Mouse (Mus musculus) ovary, postnatal 10 days (tissue): ENCODE results near the gene Ltv1.

Source experiments
- DNase-seq: peaks from one replicate; pipeline ENCODE4 v3.0.0; 2022; ENCODE audit warnings: low spot score

Gene Ltv1

DNA sequence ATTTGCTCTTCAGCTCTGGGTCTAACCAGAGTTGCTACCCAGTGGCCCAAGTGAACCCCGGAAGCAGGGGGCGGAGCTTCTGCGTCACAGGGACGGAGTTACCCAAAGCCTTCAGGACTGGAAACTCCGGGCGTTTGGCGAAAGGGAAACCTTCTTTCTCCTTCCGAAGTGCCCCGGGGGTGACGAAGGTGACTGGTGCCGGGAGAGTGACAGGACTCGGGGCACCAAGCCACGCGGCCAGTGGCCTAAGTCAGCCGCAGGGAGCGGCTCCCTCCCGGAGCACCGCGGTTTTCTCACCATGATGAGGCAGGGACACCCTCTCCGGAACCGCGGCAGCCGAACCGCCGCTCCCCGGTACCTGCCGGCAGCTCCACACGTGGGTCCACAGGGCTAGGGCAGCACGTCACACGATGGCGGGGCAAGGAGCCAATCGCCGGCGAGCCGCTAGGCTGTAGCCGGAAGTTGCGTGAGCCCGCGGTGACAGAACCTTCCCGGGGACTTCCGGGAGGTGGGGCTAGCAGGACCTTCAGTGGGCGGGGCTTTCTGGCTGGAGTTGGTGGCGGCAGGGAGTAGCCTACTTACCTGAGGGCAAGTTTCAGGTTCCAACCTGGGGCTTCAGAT lies at the start of gene Ltv1:
Ltv1 (minus strand) TSS at position 438 of the 621 bp plus-strand sequence.
- DNase-seq = peak; percentile 83

DNA sequence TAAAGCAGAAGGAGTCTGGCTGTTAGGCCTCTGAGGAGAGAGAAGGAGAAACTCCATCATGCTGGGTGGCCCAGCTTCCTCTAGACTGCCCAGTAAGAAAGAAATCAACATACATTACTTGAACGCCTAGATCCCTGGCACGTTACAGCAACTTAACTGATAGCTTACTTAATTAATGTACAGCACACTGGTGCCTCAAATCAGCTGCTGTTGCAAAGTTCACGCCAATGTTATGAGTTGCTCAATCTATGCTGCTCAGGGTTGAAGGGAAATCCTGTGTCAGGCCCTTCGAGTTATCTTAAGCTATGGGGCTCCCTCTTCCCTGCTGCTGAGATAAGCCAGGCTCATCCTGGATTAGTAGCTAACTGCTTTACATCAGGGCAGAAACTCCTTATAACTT lies 47.5 kb upstream of the Ltv1 start:
- DNase-seq = no peak

DNA sequence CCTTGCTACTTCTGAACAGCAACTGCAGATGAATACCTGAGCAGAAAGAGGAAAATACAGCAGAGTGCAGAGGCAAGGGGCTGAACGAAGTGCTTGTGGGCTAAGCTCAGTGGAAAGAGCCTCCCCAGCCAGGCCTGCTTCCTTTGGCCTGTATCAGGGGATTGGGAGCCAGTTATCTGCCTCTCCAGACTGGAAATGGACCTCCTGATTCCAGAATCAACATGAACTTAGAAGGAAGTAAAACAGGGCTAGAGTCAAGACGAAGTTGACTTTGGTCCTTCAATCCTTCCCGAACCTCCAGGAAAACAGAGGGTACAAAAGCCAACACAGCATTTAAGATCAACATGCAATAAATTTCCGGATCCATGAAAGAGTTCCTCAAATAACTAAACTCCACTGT lies 45.2 kb upstream of the Ltv1 start:
- no peak for DNase-seq

DNA sequence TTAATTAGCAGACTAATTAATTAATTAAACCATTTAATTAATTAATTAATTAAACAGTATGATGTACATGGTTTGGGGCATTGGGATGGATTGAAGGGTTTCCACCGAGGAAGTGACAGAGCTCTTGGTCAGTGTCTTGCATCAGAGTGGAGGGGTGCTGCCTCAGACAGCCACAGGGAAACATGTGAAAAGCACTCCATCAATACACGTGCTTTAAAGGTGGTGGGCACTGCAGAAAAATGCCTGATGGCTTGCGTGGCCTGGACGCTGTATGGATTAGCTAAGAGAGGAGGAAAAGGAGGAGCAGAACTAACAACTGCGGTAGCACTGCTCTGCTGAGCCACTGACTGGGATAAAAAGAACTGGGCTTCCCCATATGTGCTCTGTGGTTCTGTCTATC lies 43.9 kb upstream of the Ltv1 start:
- no peak for DNase-seq

DNA sequence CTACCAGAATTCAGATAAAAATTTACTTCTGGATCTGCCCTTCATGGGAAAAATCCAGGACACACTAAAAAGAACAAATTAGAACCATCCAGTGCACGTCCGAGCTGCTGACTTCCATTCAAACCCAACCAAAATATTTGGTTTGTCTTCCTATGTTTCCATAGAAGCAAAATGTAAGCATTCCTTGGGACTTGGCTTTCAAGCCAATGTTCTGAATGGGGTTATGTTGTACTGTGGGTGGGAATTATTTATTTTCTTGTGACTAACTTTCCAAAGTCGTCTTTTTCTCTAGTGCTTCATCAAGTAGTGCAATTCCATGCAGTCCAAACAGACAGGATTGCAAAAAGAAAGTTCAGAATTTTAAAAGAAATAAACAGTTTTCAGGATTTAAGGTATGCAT lies 41.5 kb upstream of the Ltv1 start:
- DNase-seq = no peak

DNA sequence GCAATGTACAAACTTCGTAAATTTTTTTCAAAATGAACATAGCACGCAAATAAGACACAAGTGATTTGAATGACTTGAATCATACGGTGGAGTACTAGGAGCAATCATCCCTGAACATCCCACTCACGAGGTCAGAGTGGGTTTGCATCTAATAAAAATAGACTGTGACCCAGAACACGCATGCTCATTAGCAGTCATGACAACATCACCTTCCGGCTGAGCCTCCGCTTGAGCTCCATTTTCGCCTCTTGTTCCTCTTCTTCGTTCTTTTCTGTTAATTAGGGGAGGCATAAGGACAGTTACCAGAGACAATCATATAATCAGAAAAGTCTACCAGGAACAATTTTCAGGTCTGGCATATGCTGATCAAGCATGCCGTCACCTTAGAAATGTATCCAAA lies 41.0 kb upstream of the Ltv1 start:
- no peak for DNase-seq

DNA sequence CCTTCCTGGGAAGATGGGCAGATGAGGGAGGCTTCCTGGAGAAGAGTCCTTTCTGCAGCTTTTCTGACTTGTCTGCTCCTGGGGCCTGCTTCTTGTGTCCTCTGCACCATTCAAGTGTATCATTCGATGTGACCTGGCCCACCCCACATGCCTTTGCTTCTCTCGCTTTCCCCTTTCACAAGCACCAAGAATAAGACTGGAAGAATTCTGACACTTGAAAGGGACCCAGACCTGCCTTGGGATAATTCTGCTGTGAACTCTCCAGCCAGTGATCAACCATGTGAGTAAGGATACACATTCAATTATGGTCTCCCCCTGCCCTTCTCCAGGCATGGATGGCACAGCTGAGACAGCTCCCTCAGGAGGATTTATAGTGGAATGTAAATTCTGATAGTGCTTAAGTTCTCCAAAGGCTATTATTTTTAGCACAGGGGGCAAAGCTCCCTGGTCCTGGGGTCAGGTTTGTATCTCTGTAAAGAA lies 40.2 kb upstream of the Ltv1 start:
- no peak for DNase-seq

DNA sequence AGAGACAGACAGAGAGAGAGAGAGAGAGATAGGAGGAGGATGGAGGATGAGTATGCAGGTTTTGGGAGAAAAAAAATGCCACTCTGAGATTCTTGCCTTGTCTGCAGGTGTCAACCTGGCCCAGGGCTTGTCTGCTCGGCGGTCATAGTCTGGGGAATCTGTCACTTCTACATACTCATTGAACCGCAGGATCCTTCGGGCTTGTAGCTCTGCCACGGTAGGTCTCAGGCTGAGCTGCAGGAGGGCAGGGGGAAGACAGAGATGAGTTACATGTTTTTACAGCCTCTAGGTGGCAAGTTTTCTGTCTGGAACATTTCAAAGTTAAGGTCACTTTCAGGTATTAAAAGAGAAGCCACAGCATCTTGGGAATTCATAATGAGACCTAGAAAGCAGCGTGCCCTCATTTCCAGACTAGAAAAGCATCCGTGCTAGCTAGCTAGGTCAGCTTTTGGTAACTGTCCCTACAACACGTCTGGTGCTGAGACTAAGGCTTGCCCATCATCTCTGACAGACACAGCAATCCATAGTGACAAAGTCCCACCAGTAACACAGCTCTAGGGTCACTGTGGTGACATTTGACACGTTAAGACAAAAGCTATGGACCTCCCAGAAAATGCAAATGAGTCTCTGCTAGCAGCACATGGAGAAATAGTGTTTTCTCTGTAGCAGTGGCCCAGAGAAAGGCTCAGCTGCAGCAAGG lies 39.6 kb upstream of the Ltv1 start:
- DNase-seq = no peak

DNA sequence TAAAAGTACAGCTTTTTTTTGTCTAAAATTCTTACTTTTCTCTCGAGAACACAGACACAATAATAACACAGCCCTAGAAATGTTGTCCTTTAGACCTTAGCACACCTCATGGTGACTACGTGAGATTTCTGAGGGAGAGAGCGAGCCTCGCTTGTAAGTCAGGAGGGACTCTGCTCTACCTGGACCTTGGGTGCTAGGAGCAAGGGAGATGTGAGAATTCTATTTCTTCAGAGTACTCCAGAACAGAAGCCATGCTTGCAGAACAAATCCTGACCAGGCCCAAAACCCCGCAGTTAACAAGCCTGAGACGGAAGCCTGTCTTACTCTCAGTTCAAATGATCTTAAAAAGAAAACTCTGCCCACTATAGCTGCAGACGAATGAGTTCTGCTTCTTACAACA lies 37.7 kb upstream of the Ltv1 start:
- no peak for DNase-seq

DNA sequence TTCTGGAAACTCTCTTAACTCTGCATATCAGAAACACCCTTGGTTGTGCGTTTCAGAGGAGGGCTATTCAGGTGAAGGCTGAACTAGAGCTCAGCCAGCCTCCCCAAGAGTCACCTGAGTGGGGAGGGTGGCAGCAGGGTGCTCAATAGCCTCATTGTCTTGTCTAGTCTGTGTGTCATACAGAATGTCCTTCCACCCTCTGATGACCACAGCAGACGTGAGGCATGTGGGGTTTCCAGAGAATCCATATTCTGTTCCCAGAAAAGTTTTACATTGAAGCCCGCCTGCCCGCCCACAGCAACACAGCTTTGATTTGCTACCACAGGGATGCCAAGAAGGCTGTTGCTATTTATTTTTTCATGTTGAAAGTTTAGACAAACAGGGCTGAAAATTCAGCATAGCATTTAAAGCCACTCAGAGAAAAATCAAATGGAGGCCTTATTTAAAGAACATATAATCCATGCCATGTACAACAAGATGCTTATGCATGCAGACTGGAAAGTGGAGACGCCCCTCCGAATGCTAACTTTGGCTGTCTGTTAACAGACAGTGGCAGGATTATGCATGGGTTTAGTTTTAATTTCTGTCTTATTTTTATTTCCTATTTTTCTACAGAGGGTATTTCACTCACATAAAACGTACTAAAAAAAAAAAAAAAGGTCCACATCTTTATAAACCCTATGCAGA lies 32.6 kb upstream of the Ltv1 start:
- no peak for DNase-seq

DNA sequence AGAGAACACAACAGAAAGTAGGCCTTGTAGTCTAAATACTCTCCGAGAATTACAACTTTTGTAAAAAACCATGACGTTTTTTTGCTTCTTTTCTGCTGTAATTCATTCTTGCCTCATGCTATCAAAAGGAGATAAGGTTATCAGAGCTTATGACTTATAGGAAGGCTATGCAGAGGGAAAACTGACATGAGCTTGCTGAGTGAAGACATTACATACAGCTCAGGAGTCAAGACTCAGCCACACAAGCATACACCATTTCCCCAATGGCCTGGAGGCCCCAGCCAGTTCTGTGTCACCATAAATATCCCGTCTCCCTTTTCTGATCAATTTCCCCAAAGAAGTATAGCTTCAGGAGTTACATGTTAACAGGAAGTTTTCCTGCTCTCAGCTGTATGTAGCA lies 29.2 kb upstream of the Ltv1 start:
- DNase-seq = no peak

DNA sequence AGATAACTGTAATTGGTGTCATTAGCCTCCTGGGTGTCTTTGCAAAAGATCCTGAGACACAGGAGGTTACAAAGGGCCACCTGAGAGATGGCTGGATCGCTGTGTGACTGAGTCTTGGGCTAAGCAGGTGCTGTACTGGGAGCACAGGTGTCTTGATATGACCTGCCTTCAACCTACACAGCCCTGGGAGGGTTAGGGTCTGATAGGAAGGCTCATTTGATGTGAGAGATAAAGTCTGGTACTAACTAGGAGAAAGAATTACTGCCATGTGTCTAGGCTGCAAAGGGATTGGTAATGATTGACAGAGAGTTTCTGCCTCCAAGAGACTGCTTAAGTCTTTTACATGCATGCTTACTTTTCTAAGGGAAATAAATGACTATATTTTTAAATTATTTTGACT lies 27.1 kb upstream of the Ltv1 start:
- DNase-seq = no peak

DNA sequence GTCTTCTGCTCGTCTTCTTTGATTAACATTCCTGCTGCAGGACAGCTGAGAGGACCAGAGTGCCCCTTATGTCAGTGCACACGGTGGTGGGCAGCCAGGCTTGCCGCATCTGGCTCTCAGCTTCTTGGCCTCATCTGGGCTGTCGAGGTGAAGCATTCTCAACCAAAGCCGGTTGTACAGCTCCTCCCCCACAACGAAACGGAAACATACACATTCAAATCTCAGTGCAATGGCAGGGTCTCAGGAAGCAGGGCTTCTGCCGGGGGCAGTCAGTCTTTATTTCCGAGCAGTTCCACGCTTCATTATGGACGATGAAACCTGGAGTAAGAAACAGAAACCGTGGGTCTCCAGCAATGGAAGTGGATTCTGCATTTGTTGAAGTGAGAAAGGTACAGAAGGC lies 21.0 kb upstream of the Ltv1 start:
- DNase-seq = no peak

DNA sequence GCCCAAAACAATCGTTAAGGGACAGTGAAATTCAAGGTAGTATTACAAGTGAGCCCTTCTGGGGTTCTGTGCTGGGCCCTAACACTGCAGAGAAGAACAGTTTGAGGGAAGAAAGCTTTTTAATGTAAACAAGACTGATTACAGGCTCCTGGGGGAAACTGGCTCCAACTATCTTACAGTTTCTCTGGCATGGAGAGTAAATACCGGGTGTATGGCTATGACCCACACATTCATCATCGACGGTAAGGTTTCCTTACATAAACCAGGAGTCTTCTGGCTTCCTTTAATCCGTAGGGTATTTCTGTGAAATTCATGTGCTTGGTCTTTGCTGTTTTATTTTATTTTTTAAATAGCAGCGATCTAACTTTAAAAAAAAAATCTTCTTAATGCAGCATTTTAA lies 19.9 kb upstream of the Ltv1 start:
- DNase-seq = no peak

DNA sequence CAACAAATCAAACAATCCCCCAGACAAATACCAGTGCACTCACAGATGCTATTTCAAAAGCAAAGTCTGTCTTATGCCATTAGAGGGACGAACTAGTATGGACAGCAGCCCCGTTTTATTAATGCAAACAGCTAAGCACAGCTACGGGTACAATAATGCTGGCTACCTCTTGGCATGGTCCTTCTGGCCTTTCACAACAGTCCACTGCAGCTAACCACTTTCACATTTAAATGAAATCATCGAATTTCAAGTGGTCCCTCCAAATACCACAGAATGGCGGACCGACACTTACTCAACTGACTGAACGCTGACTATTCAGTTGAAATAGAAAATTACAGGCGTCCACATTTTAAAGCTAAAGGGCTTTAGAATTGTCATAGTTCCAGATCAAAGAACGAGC lies 19.4 kb upstream of the Ltv1 start:
- no peak for DNase-seq

DNA sequence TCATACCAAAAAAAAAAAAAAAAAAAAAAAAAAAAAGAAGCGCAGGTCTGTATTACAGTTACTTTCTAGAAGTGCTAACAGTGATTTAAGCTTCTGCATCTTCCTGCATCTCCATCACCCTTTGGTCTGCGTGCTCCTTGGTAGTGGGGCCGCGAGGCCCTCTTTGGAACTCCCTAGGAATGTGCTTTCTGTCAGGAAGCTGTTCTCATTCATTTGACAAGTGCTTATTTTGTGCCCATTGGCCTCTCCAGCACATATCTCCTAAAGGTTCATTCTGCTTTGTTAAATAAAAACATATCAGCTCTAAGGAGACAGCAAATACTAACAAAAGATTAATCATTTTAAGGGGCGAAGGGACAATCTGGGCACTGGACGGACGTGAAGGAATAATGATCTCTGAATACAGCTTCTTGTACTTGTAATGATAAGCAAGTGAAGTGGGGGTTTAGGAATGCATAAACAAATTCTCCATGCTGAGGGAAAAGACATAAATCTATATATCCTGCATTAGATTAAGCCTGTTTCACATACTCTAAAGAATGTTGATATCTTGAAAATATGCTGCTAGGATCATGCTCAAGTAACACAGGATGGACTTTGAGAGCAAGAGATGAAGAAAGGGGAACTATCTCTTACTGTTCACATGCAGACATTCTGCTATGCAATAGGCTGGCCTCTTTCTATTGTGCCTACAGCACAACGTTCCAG lies 17.1 kb upstream of the Ltv1 start:
- no peak for DNase-seq

DNA sequence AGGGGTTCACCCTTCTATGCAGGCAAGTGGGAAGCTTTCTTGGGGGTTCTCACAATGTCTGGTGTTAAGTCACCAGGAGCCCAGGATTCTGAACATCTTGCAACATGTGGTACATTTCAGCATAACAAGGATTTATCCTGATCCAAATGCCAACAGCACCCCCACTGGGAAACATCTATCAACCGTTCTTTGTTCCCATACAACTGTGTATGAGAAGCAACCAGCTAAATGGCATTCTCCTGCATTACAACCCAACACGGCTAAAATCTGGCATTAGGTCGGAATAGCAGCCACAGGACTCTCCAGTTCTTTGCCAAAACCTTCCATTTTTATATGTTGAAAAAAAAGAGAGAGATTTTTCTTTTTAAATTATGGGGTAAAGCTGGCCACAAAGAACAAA lies 16.5 kb upstream of the Ltv1 start:
- DNase-seq = no peak

DNA sequence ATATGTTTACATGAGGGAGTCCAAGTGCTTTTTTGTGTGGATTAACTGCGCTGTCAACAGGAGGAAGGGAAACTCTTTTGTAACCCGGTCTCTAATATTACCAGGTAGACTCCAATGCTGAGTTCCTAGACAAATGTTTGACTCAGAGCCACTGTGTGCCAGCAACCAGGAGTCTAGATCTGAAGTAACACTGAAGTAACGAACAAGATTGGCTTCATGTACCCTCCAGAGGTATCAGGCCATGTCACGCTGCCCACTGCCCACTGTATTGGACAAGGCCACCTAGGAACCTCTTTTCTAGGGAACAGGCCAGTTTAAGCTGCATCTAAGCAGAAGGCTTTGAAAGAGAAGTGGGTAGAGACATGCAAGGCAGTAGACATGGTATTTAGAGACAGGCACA lies 16.1 kb upstream of the Ltv1 start:
- no peak for DNase-seq

DNA sequence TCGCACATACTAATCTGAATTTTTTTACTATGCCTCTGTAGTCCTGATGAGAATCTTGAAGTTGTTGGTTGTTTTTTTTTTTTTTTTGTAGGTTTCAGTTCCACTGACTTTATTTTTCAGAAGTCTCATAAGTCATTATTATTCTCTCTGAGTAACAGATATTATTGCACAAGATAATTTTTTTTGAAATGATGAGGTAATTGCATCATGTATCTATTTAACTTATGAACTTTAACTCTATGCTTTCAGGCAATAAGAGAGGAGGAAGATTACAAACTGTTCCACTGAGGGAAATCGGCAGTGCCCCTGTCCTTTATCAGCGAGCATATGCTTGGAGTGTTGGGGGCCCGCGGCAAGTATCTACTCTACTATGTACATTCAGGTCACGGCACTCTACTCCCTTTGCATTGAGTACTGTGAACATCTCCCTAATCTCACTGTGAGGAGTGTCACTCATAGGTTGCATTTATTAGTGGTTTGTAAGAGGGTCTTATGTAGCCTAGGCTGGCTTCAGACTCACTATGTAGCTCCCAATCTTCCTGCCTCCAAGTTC lies 8.8 kb upstream of the Ltv1 start:
- DNase-seq = no peak

DNA sequence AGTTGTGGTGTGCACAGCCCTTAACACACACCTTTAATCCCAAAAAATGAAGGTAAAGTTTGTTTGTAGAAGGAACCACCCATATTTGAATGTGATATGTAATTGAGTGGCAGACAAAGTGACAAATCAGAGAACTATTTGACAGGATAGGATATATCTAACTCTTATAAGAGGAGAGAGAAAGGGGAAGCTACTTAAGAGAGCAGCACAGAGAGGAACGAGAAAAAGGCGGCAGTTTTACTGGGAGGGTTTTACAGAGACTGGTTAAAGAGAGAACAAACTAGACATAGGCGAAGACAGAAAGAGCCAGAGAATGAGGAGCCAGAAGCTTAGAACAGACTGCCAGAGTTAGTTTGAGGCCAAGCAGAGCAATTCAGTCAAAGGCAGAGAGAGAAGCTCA lies 7.9 kb upstream of the Ltv1 start:
- DNase-seq = no peak

DNA sequence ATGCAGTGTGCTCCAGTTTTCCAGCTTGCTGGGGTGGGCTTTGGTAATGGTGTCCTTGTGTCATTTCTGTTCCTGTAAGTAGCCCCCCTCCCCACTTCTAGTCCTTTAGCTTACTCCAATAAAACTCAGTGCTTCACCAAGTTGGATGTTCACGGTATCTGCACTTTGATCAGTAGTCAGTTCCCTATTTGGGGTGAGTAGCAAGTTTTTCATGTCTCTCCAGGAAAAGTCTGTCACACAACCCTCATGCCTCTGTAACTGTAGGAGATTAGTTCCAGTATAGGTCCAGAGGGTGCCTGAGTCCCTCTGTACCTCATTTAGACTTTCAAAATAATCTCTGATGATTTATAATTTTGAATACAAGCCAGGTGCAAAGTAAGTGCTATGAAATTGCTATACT lies 6.3 kb upstream of the Ltv1 start:
- DNase-seq = no peak

DNA sequence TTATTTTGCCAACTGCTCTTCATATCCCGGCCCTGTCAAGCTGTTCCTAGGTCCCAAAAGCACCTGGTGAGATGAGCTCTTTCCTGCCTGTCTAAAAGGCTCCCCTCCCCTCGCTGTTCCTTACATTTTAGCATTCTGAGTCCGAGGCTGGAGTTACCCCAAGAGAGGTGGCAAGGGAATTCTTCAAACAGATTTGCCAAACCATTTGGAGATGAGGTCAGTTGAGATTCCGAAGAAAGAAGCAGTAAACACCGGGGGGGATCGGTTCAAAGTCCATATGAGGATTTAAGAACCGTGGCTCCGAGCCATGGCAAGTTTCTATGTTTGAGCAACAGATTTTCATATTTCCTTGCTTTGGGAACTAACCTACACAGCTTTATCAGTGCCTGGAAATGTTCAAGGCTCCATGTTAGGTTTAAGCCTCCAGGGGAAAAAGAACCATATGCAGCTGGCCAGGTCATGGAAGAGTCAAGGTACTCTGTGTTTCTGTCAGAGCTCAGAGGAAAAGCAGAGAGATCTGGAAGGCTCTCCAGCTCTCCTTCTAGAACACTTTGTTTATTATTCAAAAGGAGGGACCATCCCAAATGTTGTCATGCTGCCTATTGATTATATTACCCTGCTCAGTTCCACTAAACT lies 4.0 kb upstream of the Ltv1 start:
- no peak for DNase-seq
